Mouse (Mus musculus): ENCODE data around the gene Gm10130.

DNA sequence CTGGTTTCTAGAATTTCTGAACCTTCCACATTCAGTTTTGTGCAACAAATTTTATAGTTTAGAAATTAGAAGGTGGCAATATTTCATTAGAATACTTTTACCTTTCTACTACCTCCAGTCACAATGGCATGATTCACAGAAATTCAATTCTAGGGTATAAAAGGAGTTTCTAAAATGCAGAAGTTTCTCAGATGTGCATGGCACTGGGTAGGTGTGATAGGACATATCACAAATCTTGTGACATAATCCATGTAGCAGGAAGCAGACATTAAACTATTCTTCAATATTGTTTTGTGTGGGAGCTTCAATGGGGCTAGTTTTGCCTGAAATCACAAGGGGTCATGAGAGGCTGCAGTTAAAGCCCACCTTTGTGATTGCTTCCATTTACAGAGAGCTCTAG is 7.4 kb upstream of the Gm10130 start:
- TF ChIP-seq GATA1 (IDR thresholded peaks at IDR 0.05; ENCODE audit: borderline replicate concordance, low read length) (no peak), FLI1 (IDR thresholded peaks at IDR 0.05; ENCODE audit: low read length) (no peak)
